Mouse (Mus musculus) naive thymus-derived CD4-positive, alpha-beta T cell, adult 5 months (primary cell): ENCODE data around the gene Olfr152. TPM values are rescaled to one million over a fixed set of nuclear protein-coding genes. Genes with fewer than 3 reads are reported as not detected.

ENCODE experiments used
- polyA plus RNA-seq: library from polyadenylated mRNA; unstranded; fragments of 100-300 nt; shearing (Covaris generic); gene quantifications from one replicate; pipeline ENCODE4 v1.2.1, GENCODE M21; 2017

Gene Olfr152
- not detected for polyA plus RNA-seq

GRCm38 (mm10) chr2:87779183-87779582 lies at the start of gene Olfr152:
Olfr152 (plus strand) TSS chr2:87779483.

GRCm38 (mm10) chr2:87739878-87740277 lies 39.4 kb upstream of the Olfr152 start, which contains the start of gene Olfr1138:
Olfr1138 (minus strand) TSS chr2:87739978.

GRCm38 (mm10) chr2:87743452-87743851 lies 35.8 kb upstream of the Olfr152 start, which contains the start of gene Olfr1140:
Olfr1140 (plus strand) TSS chr2:87743752.

DNA sequence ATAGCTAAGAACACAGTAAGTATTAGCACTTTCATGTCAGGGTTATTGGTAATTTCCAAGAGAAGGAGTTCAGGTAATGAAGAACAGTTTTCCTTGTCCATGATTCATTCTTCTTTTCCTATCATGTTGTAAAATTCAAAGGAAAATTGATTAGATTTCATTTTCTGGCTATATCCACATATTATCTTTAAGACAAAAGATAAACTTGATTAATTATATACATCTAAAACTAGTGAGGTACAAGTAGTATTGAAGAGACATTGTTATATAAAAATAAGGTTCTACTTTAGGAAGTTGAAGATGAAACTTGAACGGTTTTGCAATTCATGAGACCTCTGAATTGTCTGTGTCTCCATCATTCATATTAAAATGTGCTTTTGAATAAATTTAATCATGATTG lies 25.4 kb upstream of the Olfr152 start, which contains the start of gene Olfr1141:
TSS of gene Olfr1141 (minus strand) at position 101 of the 400 bp plus-strand sequence.

DNA sequence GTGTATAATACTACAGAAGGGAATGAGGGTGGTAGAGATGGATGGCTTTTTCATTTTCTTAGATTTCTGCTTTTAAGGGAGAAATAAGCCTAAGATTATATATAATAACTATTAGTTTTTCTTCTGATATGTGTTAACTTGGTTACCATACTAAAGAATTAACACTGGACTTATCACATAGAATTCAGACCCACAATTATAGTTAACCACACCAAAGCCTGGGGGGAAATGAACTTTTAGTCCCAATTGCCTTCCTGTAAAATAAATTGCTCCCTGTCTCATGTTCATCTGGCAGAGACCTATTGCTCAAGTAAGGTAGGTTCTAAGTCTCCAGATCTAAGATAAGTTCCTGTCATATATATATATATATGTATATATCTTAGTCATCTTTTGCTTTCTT lies 21.0 kb downstream of the Olfr152 start, which contains the start of gene Olfr1143:
TSS of gene Olfr1143 (plus strand) at position 301 of the 400 bp plus-strand sequence.

GRCm38 (mm10) chr2:87809522-87809921 lies 30.2 kb downstream of the Olfr152 start, which contains the start of gene Olfr1145:
Olfr1145 (plus strand) TSS chr2:87809822.

GRCm38 (mm10) chr2:87830233-87830632 lies 51.0 kb downstream of the Olfr152 start, which contains the start of gene Olfr1148:
Olfr1148 (plus strand) TSS chr2:87830533.

Other genes starting within 250 kb of the Olfr152 start
- not detected for gene Olfr153, start 247.7 kb upstream of the Olfr152 start, polyA plus RNA-seq
- not detected for gene Olfr1128, start 233.9 kb upstream of the Olfr152 start, polyA plus RNA-seq
- not detected for gene Olfr1129, start 205.6 kb upstream of the Olfr152 start, polyA plus RNA-seq
- not detected for gene Olfr1130, start 173.3 kb upstream of the Olfr152 start, polyA plus RNA-seq
- not detected for gene Olfr1131, start 152.4 kb upstream of the Olfr152 start, polyA plus RNA-seq
- gene Olfr1132, start 141.9 kb upstream of the Olfr152 start, polyA plus RNA-seq = not detected
- gene Olfr1133, start 132.1 kb upstream of the Olfr152 start, polyA plus RNA-seq = not detected
- gene Olfr1134, start 121.0 kb upstream of the Olfr152 start, polyA plus RNA-seq = not detected
- gene Olfr1135, start 105.8 kb upstream of the Olfr152 start, polyA plus RNA-seq = not detected
- not detected for gene Olfr1136, start 85.5 kb upstream of the Olfr152 start, polyA plus RNA-seq
- not detected for gene Olfr1137, start 66.3 kb upstream of the Olfr152 start, polyA plus RNA-seq
- gene Olfr1138, start 39.5 kb upstream of the Olfr152 start, polyA plus RNA-seq = not detected
- gene Olfr1140, start 35.7 kb upstream of the Olfr152 start, polyA plus RNA-seq = not detected
- gene Olfr1141, start 25.5 kb upstream of the Olfr152 start, polyA plus RNA-seq = not detected
- not detected for gene Olfr1143, start 21.1 kb downstream of the Olfr152 start, polyA plus RNA-seq
- not detected for gene Olfr1145, start 30.3 kb downstream of the Olfr152 start, polyA plus RNA-seq
- not detected for gene Olfr1148, start 51.0 kb downstream of the Olfr152 start, polyA plus RNA-seq
- gene Olfr1150-ps1, start 64.5 kb downstream of the Olfr152 start, polyA plus RNA-seq = not detected
- gene Olfr1151, start 76.4 kb downstream of the Olfr152 start, polyA plus RNA-seq = 0.39 TPM
- gene Olfr1152, start 87.0 kb downstream of the Olfr152 start, polyA plus RNA-seq = 0.07 TPM
- gene Olfr1153, start 115.5 kb downstream of the Olfr152 start, polyA plus RNA-seq = not detected
- gene Olfr1154, start 125.7 kb downstream of the Olfr152 start, polyA plus RNA-seq = not detected
- not detected for gene Olfr1155, start 165.7 kb downstream of the Olfr152 start, polyA plus RNA-seq
- 0.17 TPM for gene Olfr1156, start 173.6 kb downstream of the Olfr152 start, polyA plus RNA-seq
- not detected for gene Olfr1157, start 188.8 kb downstream of the Olfr152 start, polyA plus RNA-seq
- not detected for gene Olfr74, start 195.2 kb downstream of the Olfr152 start, polyA plus RNA-seq
- gene Olfr1158, start 210.6 kb downstream of the Olfr152 start, polyA plus RNA-seq = not detected
- gene Olfr1160, start 228.8 kb downstream of the Olfr152 start, polyA plus RNA-seq = 0.05 TPM
- gene Olfr1161, start 243.3 kb downstream of the Olfr152 start, polyA plus RNA-seq = not detected